Mouse (Mus musculus): ENCODE data around the gene Pfdn2. TPM values are rescaled to one million over a fixed set of nuclear protein-coding genes. Genes with fewer than 3 reads are reported as not detected.
A peak's percentile ranks its signal among the peaks of the same experiment; 100 is the strongest.

The Pfdn2 gene
- polyA plus RNA-seq, 1 experiment from 2014 or later = 95.9 TPM

- 87% methylated on average over 6 of the region's 6 CpGs for WGBS
- Histone ChIP-seq H3K9ac (no peak overlapping the region), H3K27ac (replicated peaks) (no peak overlapping the region), H3K27me3 (peaks cover 15% of the 10 kb centered on the region; the same call in 1 of the 2 replicates), H3K9me3 (replicated peaks) (no peaks in the 10 kb centered on the region), H3K4me2 (replicated peaks) (no peak overlapping the region), H3K4me1 (peaks cover 27% of the 10 kb centered on the region), H3K36me3 (no peaks in the 10 kb centered on the region), H3K4me3 (replicated peaks) (no peak overlapping the region)
- no peak for ATAC-seq (ENCODE audit: insufficient number of reproducible peaks, low FRiP score, low TSS enrichment, low read depth)
Measured at GRCm38 (mm10) chr1:171378298-171378697, 32.8 kb downstream of the Pfdn2 start.

GRCm38 (mm10) chr1:171379935-171380599, 34.6 kb downstream of the Pfdn2 start:
- Histone ChIP-seq H3K27me3 (peaks cover 15% of the 10 kb centered on the region; the same call in 1 of the 2 replicates), H3K36me3 (no peaks in the 10 kb centered on the region), H3K9me3 (replicated peaks) (no peaks in the 10 kb centered on the region), H3K4me2 (replicated peaks) (peak overlapping the region; percentile 54), H3K4me1 (peaks cover 24% of the 10 kb centered on the region), H3K4me3 (replicated peaks) (peak overlapping the region; percentile 22), H3K9ac (no peak overlapping the region), H3K27ac (replicated peaks) (no peak overlapping the region)
- 7% methylated on average over 31 of the region's 31 CpGs for WGBS
- no peak for ATAC-seq (ENCODE audit: insufficient number of reproducible peaks, low FRiP score, low TSS enrichment, low read depth)

- no peak overlapping the region for H3K4me2 ChIP-seq (replicated peaks)
- H3K4me1 ChIP-seq = peaks cover 18% of the 10 kb centered on the region
- no peaks in the 10 kb centered on the region for H3K9me3 ChIP-seq (replicated peaks)
- WGBS = 81% methylated on average over 11 of the region's 11 CpGs
- no peak overlapping the region for H3K9ac ChIP-seq
- H3K27me3 ChIP-seq = peaks cover 15% of the 10 kb centered on the region; the same call in 1 of the 2 replicates
- H3K4me3 ChIP-seq (replicated peaks) = no peak overlapping the region
- ATAC-seq (ENCODE audit: insufficient number of reproducible peaks, low FRiP score, low TSS enrichment, low read depth) = no peak
- H3K36me3 ChIP-seq = no peaks in the 10 kb centered on the region
- H3K27ac ChIP-seq (replicated peaks) = no peak overlapping the region
Measured at GRCm38 (mm10) chr1:171382096-171382620, 36.7 kb downstream of the Pfdn2 start.

DNA sequence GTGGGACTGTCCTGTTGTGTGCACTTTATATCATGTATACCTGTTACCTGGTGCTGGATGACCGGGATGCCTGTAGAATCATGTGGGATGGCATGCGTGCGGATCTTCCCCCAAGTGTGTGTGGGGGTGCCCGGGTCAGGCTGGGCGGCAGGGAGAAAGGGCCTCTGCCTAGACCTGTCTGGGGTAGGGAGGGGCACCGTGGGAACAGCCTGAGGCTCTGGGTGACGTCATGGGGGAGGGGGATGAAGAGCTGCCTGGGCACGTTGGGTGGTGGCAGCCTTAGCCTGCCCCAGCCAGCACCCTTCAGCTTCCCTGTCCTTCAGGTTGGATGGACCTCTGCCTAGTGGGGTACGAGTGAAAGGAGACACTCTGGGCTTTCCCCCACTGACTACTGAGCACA, 38.9 kb downstream of the Pfdn2 start:
- Histone ChIP-seq H3K4me3 (replicated peaks) (no peak overlapping the region), H3K9ac (no peak overlapping the region), H3K27ac (replicated peaks) (no peak overlapping the region), H3K27me3 (peaks cover 15% of the 10 kb centered on the region; the same call in 1 of the 2 replicates), H3K4me2 (replicated peaks) (no peak overlapping the region; the same call in 1 of the 2 replicates), H3K9me3 (replicated peaks) (no peaks in the 10 kb centered on the region), H3K36me3 (no peaks in the 10 kb centered on the region), H3K4me1 (peaks cover 18% of the 10 kb centered on the region)
- ATAC-seq (ENCODE audit: insufficient number of reproducible peaks, low FRiP score, low TSS enrichment, low read depth) = 0 out of 2 replicates have a peak, but pooled peaks have one; percentile 24
- WGBS = 47% methylated on average over 9 of the region's 9 CpGs

GRCm38 (mm10) chr1:171385171-171385570, 39.7 kb downstream of the Pfdn2 start:
- H3K4me2 ChIP-seq (replicated peaks) = no peak overlapping the region
- H3K27ac ChIP-seq (replicated peaks) = no peak overlapping the region
- H3K4me3 ChIP-seq (replicated peaks) = no peak overlapping the region
- no peak for ATAC-seq (ENCODE audit: insufficient number of reproducible peaks, low FRiP score, low TSS enrichment, low read depth)
- WGBS = 64% methylated on average over 9 of the region's 9 CpGs
- H3K27me3 ChIP-seq = 0 out of 2 replicates have a peak, but pooled peaks cover 9% of the 10 kb centered on the region
- no peak overlapping the region for H3K9ac ChIP-seq
- H3K36me3 ChIP-seq = no peaks in the 10 kb centered on the region
- no peaks in the 10 kb centered on the region for H3K9me3 ChIP-seq (replicated peaks)
- H3K4me1 ChIP-seq = peaks cover 10% of the 10 kb centered on the region

DNA sequence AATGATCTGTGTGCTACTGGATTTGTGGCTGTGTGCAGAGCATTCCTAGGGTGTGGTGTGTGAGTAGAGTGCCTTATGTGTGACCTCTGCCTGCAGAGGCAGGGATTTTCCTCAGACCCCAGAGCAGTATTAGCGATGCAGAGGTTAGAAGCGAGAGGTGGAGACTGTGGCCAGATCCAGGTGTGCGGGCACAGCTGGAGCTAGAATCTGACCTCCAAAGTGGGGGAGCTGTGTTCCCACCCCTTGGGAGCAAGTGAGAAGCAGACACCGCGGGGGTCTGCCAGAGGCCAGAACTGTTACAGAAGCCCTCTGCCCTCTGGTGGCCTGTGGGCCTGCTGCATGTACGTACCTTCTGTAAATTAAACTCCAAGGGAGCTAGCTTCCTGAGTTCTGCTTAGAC, 41.6 kb downstream of the Pfdn2 start:
- Histone ChIP-seq H3K9me3 (replicated peaks) (no peaks in the 10 kb centered on the region), H3K4me1 (peaks cover 7% of the 10 kb centered on the region; the same call in 1 of the 2 replicates), H3K4me3 (replicated peaks) (no peak overlapping the region), H3K9ac (no peak overlapping the region), H3K4me2 (replicated peaks) (no peak overlapping the region), H3K27ac (replicated peaks) (no peak overlapping the region), H3K36me3 (no peaks in the 10 kb centered on the region), H3K27me3 (no peaks in the 10 kb centered on the region)
- WGBS = 24% methylated on average over 6 of the region's 6 CpGs
- no peak for ATAC-seq (ENCODE audit: insufficient number of reproducible peaks, low FRiP score, low TSS enrichment, low read depth)

GRCm38 (mm10) chr1:171388376-171389102, 43.1 kb downstream of the Pfdn2 start, which contains the start of gene Arhgap30:
Gene Arhgap30, plus strand, starts transcription at chr1:171388954.
- Histone ChIP-seq H3K27me3 (no peaks in the 10 kb centered on the region), H3K4me1 (peaks cover 7% of the 10 kb centered on the region; the same call in 1 of the 2 replicates), H3K4me2 (replicated peaks) (no peak within 1 kb of the TSS), H3K27ac (replicated peaks) (no peak within 1 kb of the TSS), H3K9me3 (replicated peaks) (no peaks in the 10 kb centered on the region), H3K9ac (no peak within 1 kb of the TSS), H3K36me3 (no peaks in the 10 kb centered on the region), H3K4me3 (replicated peaks) (no peak within 1 kb of the TSS)
- no peak for ATAC-seq (ENCODE audit: insufficient number of reproducible peaks, low FRiP score, low TSS enrichment, low read depth)
- 77% methylated on average over 15 of the region's 15 CpGs for WGBS

- Histone ChIP-seq H3K27me3 (no peaks in the 10 kb centered on the region), H3K4me3 (replicated peaks) (no peak overlapping the region), H3K4me1 (no peaks in the 10 kb centered on the region), H3K36me3 (no peaks in the 10 kb centered on the region), H3K4me2 (replicated peaks) (no peak overlapping the region), H3K9me3 (replicated peaks) (no peaks in the 10 kb centered on the region), H3K9ac (no peak overlapping the region), H3K27ac (replicated peaks) (no peak overlapping the region)
- WGBS = 60% methylated on average over 4 of the region's 4 CpGs
- ATAC-seq (ENCODE audit: insufficient number of reproducible peaks, low FRiP score, low TSS enrichment, low read depth) = no peak
Measured at GRCm38 (mm10) chr1:171390101-171390500, 44.6 kb downstream of the Pfdn2 start.

GRCm38 (mm10) chr1:171401821-171402220, 56.4 kb downstream of the Pfdn2 start:
- Histone ChIP-seq H3K4me3 (replicated peaks) (no peak overlapping the region), H3K4me2 (replicated peaks) (no peak overlapping the region), H3K9ac (no peak overlapping the region), H3K4me1 (no peaks in the 10 kb centered on the region), H3K36me3 (no peaks in the 10 kb centered on the region), H3K9me3 (replicated peaks) (no peaks in the 10 kb centered on the region), H3K27me3 (no peaks in the 10 kb centered on the region), H3K27ac (replicated peaks) (no peak overlapping the region)
- WGBS = 66% methylated on average over 4 of the region's 4 CpGs
- no peak for ATAC-seq (ENCODE audit: insufficient number of reproducible peaks, low FRiP score, low TSS enrichment, low read depth)

DNA sequence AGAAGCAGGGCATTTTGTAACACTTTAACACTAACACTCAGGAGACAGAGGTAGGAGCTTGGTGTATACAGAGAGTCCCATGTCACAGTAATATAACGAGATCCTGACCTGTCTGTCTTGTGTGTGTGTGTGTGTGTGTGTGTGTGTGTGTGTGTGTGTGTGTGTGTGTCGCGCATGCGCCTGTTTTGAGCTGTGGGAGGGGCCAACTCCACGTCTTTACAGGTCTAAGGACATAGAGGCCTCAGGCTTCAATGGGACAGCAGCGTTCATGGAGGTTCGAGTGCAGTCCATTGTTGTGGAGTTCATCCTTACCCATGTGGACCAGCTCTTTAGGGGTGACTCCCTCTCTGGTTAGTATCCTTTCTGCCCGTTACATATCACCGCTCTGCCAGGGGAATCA, 57.5 kb downstream of the Pfdn2 start:
- Histone ChIP-seq H3K36me3 (no peaks in the 10 kb centered on the region), H3K4me1 (no peaks in the 10 kb centered on the region), H3K9ac (no peak overlapping the region), H3K4me3 (replicated peaks) (no peak overlapping the region), H3K9me3 (replicated peaks) (no peaks in the 10 kb centered on the region), H3K27ac (replicated peaks) (no peak overlapping the region), H3K27me3 (peaks cover 4% of the 10 kb centered on the region), H3K4me2 (replicated peaks) (no peak overlapping the region)
- 62% methylated on average over 9 of the region's 9 CpGs for WGBS
- ATAC-seq (ENCODE audit: insufficient number of reproducible peaks, low FRiP score, low TSS enrichment, low read depth) = no peak

DNA sequence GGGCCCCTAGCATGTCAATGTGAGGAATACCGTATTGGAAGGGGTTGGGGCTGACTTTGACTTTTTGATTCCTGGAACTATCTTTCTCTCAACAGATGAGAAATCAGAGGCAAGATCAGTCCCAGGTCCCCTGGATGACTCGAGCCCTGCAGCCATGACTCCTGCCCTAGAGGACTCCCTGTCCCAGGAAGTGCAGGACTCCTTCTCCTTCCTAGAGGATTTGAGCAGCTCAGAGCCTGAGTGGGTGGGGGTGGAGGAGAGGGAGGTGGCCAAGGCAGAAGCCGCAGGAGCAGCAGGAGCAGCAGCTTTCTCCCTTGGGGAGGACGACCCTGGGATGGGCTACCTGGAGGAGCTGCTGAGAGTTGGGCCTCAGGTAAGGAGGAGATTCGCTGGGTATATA, 61.8 kb downstream of the Pfdn2 start:
- 78% methylated on average over 5 of the region's 5 CpGs for WGBS

More for the DNA sequence above, 61.8 kb downstream of the Pfdn2 start:
- no peak for ATAC-seq (ENCODE audit: insufficient number of reproducible peaks, low FRiP score, low TSS enrichment, low read depth)
- no peaks in the 10 kb centered on the region for H3K9me3 ChIP-seq (replicated peaks)
- H3K27ac ChIP-seq (replicated peaks) = no peak overlapping the region
- no peak overlapping the region for H3K4me3 ChIP-seq (replicated peaks)
- no peaks in the 10 kb centered on the region for H3K36me3 ChIP-seq
- H3K4me1 ChIP-seq = no peaks in the 10 kb centered on the region
- no peak overlapping the region for H3K4me2 ChIP-seq (replicated peaks)
- H3K27me3 ChIP-seq = peaks cover 18% of the 10 kb centered on the region
- H3K9ac ChIP-seq = no peak overlapping the region
